Mouse (Mus musculus): ENCODE results near the gene Snx11.
"Not testable (repeated sequence)": the region's sequence is repeated elsewhere in the genome, so short reads cannot be mapped to it uniquely, and the experiment has no call there.

Snx11 gene

DNA sequence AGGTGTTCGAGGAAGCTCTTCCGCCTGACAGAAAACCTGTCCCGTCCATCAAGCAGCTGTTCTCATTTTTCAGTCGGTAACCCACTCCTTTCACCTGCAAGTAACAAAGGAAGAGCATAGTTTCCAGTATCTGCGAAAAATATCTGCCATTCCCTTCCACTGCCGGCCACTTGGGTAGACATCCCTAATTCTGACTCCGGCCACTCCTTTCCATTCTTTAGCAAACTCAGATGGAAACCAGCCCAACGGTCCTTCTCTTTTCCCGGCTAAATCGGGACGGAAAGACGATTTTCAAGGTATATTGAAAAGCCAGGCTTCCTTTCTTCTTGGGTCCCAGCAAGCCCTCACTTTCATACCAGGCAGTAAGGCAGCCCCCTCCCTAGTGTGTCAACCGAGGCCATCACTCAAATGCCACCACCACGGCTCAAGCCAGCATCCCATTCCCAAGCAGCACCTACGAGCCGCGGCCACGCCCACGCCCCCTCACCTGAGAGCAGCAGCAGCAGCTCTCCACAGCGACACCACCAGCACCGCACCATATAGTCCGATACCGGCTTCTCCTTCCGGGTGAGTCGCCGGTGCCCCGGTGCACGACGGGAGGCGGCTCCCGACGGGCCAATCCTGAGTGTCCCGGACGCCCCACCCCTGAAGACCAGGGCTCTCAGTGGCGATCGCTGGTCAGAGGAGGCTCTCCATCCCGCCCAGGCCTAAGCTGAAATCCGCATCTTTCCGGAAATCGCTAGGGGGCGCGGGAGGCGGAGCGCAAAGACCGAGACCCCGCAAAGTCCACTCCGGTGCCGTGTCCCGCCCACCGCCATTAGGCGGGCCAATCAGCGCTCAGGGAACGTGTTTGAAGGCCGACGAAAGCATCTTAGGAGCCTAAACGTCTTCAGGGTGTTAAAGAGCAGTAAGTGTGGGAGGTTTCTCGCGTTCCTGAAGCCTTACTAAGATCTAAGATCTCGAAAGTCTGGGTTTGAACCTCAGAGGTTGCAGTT is at the start of gene Snx11:
Snx11 (minus strand) TSS at position 592 of the 995 bp plus-strand sequence.
- DNase-seq (ENCODE audit: low read depth), result peak; percentile 99

DNA sequence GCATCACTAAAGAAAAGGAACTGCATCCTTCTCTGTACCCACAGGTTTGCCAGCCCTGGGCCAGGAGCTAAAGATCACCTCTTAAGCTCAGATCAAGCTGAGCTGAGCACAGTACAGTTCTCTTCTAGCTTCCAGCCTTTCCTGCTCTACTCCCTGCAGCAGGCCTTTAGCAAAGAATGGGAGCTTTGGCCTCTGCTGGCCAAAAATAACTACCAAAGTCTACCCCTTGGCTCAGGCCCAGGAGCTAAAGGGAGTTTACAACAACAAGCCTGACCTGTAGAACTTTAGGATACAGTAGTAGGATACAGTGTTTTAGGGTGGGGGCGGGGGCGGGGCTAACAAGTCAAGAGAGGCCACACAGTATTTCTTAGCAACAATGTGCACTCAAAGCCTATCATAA is 49.1 kb upstream of the Snx11 start:
- peak; percentile 65 for DNase-seq (ENCODE audit: low read depth)

DNA sequence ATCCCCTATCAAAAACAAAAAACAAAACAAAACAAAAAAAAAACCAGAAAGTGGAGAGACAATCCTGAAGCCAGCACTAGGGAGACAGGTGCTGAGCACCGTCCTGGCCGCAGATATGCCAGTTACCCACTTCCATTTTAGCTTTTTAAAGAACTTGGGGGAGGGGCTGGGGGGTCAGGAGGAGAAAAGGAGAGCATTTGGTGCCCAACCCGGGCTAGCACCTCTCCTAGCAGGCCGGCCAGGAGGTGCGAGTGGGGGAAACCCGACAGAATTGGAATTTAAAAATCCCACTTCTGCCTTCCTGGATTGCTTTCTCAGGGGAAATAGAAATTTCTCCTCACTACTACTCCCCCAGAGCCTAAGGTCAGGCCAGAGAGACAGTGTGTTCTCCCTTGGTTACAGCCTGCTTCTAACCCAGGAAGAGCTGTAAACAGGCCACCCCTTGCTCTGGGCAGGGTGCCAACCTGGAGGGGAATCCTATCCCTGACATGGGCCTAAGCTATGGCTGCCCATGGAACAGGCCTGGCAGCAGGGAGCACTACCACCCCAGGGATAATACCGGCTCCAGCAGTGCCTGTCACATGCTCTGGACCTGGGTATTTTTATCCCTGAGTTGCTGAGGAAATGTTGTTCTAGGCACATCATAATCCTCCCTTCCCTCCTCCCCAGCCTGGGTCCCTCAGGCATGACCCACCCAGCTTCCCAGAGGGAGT is 47.6 kb upstream of the Snx11 start:
- DNase-seq (ENCODE audit: low read depth), result peak; percentile 78

DNA sequence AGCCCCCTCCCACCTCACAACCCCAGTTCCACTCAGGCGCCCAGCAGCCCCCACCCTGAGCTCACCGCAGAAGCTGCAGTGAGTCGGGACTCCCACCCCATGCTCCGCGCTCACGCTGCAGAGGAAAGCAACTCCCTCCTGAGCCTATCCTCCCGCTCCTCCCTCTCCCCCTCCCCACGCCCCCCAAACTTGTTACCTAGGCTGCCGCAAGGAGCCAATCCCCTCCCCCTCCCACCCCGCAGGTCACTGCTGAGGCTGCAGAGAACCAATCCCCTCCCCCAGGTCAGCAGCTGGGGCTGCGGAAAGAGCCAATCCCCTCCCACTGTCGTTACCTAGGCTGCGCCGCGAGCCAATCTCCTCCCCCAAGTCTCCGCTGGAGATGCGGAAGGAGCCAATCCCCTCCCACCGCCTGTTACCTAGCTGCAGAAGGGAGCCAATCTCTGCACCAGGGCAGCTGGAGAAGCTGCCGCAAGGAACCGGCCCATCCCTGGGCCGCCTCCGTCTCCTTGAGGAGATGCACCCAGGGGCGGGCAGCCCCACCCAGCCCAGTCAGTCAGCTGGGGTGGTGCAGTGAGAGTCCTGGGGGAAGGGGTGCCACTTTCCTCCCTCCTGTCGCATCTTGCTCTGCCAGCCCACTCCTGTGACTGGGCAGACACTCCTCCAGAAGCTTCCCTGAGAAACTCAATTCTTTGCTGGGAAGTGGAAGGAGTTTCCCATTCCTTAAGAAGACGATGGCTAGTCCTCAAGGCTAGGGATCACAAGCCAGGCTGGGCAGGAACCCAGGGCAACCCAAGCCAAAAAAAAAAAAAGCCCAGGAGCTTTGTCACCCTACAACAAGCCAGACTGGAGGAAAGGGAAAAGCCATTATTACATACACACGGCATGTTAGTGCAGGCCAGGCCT is 46.8 kb upstream of the Snx11 start:
- DNase-seq (ENCODE audit: low read depth), result peak; percentile 95

DNA sequence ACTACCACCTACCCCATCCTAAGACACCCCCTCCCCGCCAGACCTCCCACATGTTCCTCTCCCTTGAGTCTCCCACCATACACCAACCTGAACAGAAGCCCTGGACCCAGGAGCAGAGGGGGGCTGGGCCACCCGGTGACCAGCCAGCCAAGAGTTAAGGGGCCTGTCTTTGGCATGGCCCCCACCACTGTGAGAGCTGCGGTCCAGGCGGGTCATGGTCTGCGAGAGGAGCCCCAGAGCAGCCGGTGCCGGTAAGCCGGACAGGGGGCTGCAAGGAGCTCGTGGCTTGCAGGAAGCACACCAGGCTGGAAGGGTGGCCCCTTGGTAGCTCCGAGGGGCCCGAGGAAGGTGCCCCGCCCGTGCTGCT is 46.1 kb upstream of the Snx11 start:
- DNase-seq (ENCODE audit: low read depth), result peak; percentile 45

DNA sequence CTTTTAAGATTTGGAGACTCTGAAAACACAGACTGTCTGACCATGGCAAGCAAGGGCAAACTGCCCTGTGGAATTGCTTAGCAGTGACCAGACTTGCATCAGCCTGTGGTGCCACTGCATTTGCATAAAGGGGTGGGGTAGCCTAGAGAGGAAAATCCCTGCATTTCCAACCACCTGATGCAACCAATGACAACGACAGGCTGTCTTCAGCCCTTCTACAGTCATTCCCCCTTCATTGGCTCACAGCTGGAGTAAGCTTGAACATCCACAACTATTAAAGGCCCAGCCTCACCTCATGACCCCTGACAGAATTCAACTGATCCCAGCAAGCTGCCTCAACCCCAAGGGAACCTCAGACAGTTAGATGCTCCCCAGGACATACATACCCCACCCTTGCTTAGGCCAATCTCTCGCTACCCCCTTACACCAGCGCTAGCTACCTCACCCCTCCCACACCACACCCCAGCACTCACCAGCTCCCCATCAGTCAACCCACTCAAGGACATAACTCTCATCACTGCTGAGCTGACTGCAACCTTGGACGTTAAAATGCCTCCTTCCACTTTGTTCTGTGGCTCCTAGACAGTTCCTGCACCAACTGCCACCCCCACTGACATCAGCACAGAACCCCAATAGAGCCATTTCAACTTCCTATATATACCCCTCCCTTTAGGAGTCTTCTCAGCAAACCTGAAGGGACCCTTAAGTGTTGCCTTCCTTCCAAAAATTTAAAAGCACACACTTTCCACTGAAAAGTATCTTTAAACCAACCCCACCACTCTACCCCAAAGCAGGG is 45.5 kb upstream of the Snx11 start:
- DNase-seq (ENCODE audit: low read depth), result peak; percentile 86

DNA sequence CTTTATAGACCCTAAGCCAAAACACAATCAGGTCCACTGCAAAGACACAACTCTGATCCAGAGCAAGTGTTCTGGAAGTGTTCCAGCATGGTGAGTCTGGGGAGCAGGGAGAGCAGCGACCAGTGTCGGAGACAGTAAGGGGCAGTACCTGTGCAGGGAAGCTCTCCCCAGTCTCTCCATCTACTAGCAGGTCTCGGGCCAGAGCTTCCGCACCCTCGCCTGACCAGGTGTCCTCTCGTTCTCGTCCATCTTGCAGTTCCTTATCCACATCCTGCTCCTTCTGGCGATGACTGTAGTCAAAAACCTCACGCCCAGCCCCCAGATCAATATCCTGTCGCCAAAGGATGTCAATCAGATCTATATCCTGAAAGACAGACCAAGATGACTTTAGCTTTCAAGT is 44.6 kb upstream of the Snx11 start:
- no peak for DNase-seq (ENCODE audit: low read depth)

DNA sequence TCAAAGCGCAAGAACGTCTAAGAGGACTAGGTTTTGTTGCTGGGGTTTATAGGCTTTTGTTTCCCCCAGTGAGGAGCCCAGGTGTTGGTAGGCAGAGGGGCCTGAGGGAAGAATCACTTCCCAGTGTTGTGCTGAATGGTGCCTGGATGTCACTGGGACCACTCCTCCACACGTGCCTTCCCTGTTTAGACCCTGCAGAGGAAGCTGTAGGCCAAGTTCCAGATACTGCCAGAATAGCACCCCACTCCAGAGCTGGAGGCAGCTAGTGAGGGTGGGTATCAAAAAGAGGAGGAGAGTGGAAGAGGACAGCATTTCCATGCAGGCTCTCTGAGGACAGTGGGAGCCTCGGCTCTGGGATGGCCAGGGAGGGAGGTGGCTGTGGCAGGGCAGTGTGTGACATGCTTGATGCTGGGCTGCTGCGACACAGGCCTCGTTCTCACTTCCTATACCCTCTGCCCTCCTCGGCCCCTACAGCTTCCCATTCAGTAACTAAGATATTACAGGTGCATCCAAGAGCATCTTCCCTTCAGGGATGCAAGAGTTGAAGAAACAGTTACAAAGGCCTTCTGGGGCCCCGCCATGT is 40.9 kb upstream of the Snx11 start:
- no peak for DNase-seq (ENCODE audit: low read depth)

DNA sequence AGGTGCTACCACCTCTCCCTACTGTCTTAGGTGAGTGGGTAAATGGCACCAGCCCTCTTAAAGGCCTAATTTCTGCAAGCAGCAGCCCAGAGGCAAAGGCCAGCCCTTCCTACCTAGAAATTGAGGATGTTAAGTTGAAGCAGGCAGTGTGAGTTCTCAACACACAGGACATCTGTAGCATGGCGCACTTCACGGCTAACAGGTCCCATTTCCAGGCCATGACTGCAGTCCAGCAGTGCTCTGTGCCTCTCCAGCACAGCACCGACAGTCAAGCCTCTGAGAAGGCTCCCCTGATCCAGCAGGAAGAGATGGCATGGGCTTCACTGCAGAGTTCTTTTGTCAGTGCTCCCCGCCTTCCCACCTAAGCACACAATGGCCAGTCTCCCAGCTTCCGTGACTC is 39.6 kb upstream of the Snx11 start:
- DNase-seq (ENCODE audit: low read depth), result no peak

DNA sequence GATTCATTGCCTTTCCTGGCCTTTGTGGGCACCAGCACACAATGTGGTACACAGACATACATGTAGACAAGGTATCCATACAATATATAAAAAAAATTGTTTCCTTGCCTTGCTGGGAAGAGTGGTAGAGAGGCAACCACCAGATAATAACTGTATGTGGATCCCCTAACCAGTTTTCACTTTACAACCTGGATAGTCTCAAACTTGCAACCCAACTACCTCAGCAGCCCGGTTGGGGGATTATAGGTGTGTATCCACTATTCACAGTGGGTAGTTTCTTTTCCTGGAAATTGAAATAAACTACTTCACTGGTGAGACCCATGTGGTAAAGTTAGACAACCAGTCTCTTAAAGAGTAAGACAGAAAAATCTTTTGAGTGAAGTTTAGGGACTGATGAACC is 39.1 kb upstream of the Snx11 start:
- DNase-seq (ENCODE audit: low read depth), result no peak

DNA sequence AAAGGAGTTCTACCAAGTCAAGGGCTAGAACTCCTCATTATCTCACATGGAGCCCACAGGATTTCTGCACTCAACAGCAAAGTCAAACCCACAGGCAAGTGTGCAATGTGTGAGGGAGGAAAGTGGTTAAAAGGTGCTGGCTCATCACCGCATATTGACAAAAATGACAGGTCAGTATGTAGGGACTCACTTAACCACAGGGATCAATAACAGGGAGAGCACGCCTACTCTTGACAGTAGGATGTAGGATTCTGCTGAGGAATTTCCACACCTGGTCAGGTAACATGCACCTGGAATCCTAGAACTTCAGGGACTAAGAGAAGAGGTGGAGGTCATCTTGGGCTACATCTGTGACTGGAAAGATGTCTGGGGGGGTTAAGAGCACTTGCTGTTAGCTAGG is 38.5 kb upstream of the Snx11 start:
- DNase-seq (ENCODE audit: low read depth), result no peak

DNA sequence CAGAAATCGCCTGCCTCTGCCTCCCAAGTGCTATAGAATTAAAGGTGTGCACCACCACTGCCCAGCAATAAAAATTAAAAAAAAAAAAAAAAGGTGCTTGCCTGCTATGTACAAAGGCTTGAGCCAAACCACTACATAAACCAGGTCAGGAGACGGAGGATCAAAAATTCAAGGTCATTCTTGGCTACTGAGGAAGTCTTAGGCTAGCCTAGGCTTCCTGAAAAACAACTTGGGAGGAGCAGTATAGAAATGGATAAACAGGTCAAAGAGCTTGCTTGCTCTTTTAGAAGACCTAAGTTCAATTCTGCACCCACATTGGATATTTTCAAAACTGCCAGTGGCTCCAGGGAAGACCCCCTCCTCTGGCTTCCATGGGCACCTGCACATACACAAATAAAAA is 37.1 kb upstream of the Snx11 start:
- no peak for DNase-seq (ENCODE audit: low read depth)

DNA sequence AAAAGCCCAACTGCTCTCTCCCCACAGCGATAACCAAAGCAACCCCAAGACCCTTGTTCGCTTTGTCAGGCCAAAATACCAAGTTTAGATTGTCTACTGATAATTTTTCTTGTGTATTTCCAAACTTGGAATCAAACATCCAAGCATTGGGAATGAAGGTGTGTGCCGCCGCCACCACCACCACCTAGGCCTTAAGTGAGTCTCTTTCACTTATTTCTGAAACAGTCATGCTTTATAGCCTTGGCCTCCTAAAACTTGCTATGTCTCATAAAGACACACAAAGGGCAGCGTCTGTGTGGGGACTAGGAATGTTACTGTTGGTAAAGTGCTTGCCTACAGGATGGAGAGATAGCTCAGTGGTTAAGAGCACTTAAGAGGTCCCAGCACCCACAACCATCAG is 36.6 kb upstream of the Snx11 start:
- no peak for DNase-seq (ENCODE audit: low read depth)

DNA sequence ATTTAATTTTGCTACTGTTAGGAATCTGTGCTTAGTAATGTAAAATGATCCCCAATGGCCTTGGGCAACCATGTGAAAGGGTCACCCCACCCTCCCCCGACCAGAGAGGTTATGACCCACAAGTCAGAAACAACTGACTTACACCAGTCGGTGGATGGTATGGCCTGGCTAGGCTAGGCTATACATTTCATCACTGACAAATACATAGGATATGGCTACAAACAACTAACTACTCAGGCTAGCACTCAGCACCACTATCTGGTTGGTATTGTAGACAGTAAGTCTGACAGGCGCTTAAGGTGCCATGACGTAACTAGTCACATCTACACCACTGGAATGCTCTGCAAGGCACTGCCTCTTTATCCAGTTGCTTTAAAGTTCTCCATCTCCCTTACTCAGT is 36.1 kb upstream of the Snx11 start:
- DNase-seq (ENCODE audit: low read depth), result no peak

DNA sequence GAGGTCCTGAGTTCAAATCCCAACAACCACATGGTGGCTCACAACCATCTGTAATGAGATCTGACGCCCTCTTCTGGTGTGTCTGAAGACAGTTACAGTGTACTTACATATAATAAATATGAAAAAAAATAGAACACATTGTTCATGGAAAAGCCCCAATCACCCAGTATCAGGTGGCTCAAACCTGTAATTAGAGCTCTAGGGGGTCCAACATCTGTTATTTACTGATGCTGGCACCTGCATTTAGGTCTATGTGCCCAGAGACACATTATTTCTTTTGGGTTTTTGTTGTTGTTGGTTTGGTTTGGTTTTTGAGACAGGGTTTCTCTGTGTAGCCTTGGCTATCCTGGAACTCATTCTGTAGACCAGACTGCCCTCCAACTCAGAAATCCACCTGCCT is 33.8 kb upstream of the Snx11 start:
- not testable (repeated sequence) for DNase-seq (ENCODE audit: low read depth)

DNA sequence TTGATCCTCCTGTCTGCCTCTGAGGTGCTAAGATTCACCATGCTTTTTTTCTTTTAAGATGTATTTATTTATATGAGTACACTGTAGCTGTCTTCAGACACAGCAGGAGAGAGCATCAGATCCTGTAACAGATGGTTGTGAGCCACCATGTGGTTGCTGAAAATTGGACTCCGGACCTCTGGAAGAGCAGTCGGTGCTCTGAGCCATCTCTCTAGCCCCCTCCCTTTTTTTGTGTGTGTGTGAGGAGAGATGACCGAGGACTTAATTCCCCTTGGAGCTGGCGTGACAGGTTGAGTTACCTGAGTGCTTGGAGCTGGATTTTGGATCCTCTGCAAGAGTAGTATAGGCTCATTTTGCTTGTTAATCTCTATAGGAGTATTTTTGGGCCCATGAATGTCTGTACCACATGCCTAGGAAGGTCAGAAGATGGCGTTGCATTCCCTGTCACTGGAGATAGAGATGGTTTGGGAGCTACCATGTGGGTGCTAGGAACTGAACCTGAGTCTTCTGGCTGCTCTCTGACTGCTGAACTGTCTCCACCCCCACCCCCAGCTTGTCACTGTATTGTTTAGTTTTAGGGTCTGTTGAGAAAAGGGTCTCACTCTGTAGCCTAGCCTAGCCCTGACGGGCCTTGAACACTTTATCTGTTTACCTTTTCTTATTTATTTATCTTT is 32.3 kb upstream of the Snx11 start:
- DNase-seq (ENCODE audit: low read depth), result no peak

DNA sequence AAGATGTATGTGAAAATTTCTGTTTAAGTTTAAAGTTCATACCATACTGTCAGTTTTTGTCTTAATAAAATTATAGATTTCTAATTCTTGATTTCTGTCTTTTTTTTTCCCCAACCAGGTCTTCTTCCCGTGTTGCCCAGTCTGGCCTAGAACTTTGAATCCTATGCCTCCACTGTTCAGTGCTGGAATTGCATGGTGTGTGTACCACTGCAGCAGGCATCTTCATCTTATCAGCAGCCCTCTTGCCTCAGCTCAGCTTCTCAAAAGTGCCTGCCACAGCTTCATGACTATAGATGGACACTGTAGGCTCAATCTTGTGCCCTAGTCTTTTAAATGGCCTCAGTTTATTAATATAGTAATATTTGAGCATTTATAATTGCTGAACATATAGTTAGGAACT is 30.7 kb upstream of the Snx11 start:
- DNase-seq (ENCODE audit: low read depth), result peak; percentile 57

DNA sequence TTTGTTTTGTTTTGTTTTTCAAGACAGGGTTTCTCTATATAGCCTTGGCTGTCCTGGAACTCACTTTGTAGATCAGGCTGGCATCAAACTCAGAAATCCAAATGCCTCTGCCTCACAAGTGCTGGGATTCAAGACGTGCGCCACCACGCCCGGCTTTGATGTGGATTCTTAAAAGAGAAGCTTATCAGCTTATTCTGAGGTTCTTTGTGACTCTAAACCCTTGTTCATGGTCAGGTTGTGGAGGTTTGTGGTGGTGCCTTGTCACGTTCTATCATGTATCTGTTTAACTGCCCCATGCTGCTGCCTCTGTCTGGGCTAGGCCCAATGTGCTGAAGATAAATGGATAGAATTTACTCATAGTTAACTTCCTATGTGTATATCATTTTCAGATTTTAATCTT is 28.2 kb upstream of the Snx11 start:
- no peak for DNase-seq (ENCODE audit: low read depth)

DNA sequence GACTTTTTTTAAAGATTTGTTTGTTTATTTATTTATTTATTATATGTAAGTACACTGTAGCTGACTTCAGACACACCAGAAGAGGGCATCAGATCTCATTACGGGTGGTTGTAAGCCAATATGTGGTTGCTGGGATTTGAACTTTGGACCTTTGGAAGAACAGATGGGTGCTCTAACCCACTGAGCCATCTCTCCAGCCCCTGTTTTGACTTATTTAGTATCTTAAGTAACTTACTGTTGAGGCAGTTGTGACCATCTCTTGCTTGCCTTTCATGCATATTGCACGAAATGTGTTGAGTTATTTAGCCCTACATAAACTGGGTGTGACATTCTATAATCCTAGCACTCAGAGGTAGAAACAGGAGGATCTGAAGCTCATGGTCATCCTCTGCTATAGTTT is 22.2 kb upstream of the Snx11 start:
- DNase-seq (ENCODE audit: low read depth), result no peak

DNA sequence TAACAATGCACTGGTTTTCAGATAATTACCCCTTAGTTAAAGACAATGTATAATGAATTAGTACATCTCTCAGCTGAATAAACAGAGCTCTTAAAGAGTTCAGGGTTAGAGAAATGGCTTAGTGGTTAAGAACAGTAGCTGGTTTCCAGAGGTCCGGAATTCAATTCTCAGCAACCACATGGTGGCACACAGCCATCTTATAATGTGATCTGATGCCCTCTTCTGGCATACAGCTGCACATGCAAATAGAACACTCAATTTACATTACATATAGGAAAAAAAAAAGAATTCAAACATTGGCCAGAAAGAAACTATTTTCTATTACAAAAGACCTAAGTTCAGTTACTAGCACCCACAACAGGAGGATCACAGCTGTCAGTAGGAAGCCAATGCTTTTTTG is 19.2 kb upstream of the Snx11 start:
- DNase-seq (ENCODE audit: low read depth), result peak; percentile 64

DNA sequence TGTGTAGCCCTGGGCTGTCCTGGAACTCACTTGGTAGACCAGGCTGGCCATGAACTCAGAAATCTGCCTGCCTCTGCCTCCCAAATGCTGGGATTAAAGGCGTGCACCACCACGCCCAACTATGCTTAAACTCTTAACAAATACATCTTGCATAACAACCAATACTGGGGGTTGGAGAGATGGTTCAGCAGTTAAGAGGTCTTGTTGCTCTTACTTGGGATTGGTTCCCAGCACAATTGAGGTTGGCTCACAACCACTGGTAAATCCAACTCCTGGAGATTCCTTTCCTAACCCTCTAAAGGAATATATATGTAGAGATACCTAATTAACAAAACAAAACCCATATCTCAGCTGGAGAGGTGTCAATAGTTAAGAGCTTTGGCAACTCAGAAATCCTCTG is 18.7 kb upstream of the Snx11 start:
- DNase-seq (ENCODE audit: low read depth), result no peak
